Mouse (Mus musculus): ENCODE results near the gene Glb1.

GRCm38 (mm10) chr9:114501111-114501510 is 100.2 kb downstream of the Glb1 start:
- TF ChIP-seq POLR2A (IDR thresholded peaks at IDR 0.05; ENCODE audit: control insufficient read depth, extremely low read depth, insufficient read depth, low read length, poor library complexity): no peak
- TF ChIP-seq CTCF (IDR thresholded peaks at IDR 0.05; ENCODE audit: borderline replicate concordance, control insufficient read depth, extremely low read depth, insufficient read depth, low read length, poor library complexity): no peak
